Mouse (Mus musculus) testis, postnatal 14 days (tissue): ENCODE data around the gene Vps13a.

ENCODE experiments used
- DNase-seq: peaks from one replicate; pipeline ENCODE4 v3.0.0; 2021; ENCODE audit warnings: low spot score

The Vps13a gene

GRCm38 (mm10) chr19:16579656-16580260 lies 201.0 kb downstream of the Vps13a start:
- DNase-seq: no peak

- DNase-seq: no peak
Measured at GRCm38 (mm10) chr19:16576790-16577189, 203.9 kb downstream of the Vps13a start.
